Mouse (Mus musculus): ENCODE data around the gene Ankzf1.

- TF ChIP-seq CTCF (IDR thresholded peaks at IDR 0.05; ENCODE audit: extremely low read depth, insufficient read depth, low read length) (no peak), POLR2A (IDR thresholded peaks at IDR 0.05; ENCODE audit: extremely low read depth, insufficient read depth, low read length) (0 out of 2 replicates have a peak, but pooled peaks have one; percentile 5)
These were observed 25.0 kb downstream of the Ankzf1 start for GRCm38 (mm10) chr1:75216797-75217585.
